Mouse (Mus musculus) bone marrow macrophage, adult 2 months (primary cell): ENCODE data around the gene Peli2.

ENCODE experiments used
- CTCF ChIP-seq: IDR thresholded peaks from 2 replicates; pipeline ENCODE4 v1.5.1; 2012; ENCODE audit warnings: low read depth, mild to moderate bottlenecking, low read length, moderate library complexity
- POLR2A ChIP-seq: IDR thresholded peaks from 2 replicates; pipeline ENCODE4 v1.6.1; 2012; ENCODE audit warnings: mild to moderate bottlenecking, low read depth, low read length, borderline replicate concordance

DNA sequence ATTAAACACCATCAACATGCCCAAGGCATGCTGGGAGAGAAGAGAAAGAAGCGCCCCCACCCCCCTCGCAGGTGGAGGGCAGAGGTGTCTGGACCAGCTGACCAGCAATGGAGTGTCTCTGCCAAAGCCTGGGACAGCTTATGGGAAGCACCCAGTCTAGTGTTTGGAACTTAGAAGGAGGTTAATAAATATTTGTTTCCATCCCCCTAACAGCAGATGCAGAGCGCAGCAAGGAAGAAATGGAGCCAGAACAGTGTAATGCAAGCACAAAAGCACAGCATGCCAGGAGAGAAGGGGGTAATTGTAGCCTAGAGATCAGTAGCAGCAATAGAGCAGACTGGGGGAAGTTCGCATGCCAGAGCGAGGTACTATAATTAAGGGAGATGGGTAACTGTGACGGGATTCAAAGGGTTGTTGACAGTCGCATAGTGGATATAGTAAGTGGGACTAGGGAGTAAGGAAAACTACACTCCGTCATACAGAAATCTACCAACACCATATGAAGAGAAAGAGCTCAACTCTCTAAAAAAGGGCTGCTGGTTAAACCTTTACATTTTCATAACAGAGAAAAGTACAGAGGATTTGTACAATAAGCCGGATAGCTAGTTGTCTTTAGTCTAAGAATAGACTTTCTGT lies 1.5 kb upstream of the Peli2 start:
- TF ChIP-seq CTCF, result no peak
- TF ChIP-seq POLR2A, result no peak
